Mouse (Mus musculus): Measurements from ENCODE around the gene Cast.

GRCm38 (mm10) chr13:74822095-74822494 lies 13.5 kb upstream of the Cast start:
- TF ChIP-seq ZNF384 (IDR thresholded peaks at IDR 0.05; ENCODE audit: low read depth, low read length) (no peak), CTCF (IDR thresholded peaks at IDR 0.05 in 2 of 3, conservative IDR thresholded peaks at IDR 0.05 in 1 of 3; ENCODE audit: control insufficient read depth in 1 of 3, insufficient read depth in 1 of 3, low read depth in 2 of 3, low read length in 3 of 3, poor library complexity in 1 of 3, severe bottlenecking in 1 of 3) (no peak), EP300 (IDR thresholded peaks at IDR 0.05; ENCODE audit: low read depth in 1 of 2, low read length in 2 of 2) (no peak)

Measured in MEL (cell line).